Mouse (Mus musculus): Measurements from ENCODE around the gene Letmd1.

GRCm38 (mm10) chr15:100495102-100495501 lies 26.3 kb downstream of the Letmd1 start, which contains the start of gene Csrnp2:
- no peak for TF ChIP-seq CTCF (IDR thresholded peaks at IDR 0.05; ENCODE audit: extremely low read depth, insufficient read length, insufficient replicate concordance, low read depth, low read length)
- peak; percentile 98 for TF ChIP-seq POLR2A (IDR thresholded peaks at IDR 0.05; ENCODE audit: low read depth, low read length)
